Mouse (Mus musculus): Measurements from ENCODE around the gene Fam117a. TPM values are rescaled to one million over a fixed set of nuclear protein-coding genes. Genes with fewer than 3 reads are reported as not detected.

Fam117a gene
- polyA plus RNA-seq, 1 experiment from 2014 or later: 15.0 TPM

GRCm38 (mm10) chr11:95391743-95392142 lies 54.9 kb downstream of the Fam117a start:
- WGBS: 82% methylated on average over 5 of the region's 5 CpGs
- Histone ChIP-seq H3K9ac (replicated peaks; ENCODE audit: low read length) (no peak overlapping the region), H3K27ac (replicated peaks; ENCODE audit: low read depth, low read length) (0 out of 2 replicates have a peak overlapping the region, but pooled peaks have one; percentile 3), H3K27me3 (ENCODE audit: control insufficient read depth, insufficient read depth, low read length) (no peaks in the 10 kb centered on the region), H3K4me2 (ENCODE audit: low read depth, low read length) (no peak overlapping the region), H3K36me3 (replicated peaks; ENCODE audit: control insufficient read depth, insufficient read depth, low read depth, low read length) (peaks cover 13% of the 10 kb centered on the region), H3K4me3 (ENCODE audit: low read depth, low read length) (no peak overlapping the region), H3K4me1 (ENCODE audit: control insufficient read depth, insufficient read depth, low read length) (no peaks in the 10 kb centered on the region; the same call in 1 of the 2 replicates), H3K9me3 (replicated peaks; ENCODE audit: control insufficient read depth, low read length) (no peaks in the 10 kb centered on the region)
- DNase-seq (ENCODE audit: low spot score) (no peak), ATAC-seq (replicated peaks; ENCODE audit: insufficient number of reproducible peaks, low FRiP score, low TSS enrichment, low read depth) (no peak)

- Histone ChIP-seq H3K4me1 (ENCODE audit: control insufficient read depth, insufficient read depth, low read length) (no peaks in the 10 kb centered on the region; the same call in 1 of the 2 replicates), H3K4me3 (ENCODE audit: low read depth, low read length) (no peak overlapping the region), H3K9ac (replicated peaks; ENCODE audit: low read length) (no peak overlapping the region), H3K27ac (replicated peaks; ENCODE audit: low read depth, low read length) (peak overlapping the region; percentile 3; the same call in 1 of the 2 replicates), H3K27me3 (ENCODE audit: control insufficient read depth, insufficient read depth, low read length) (no peaks in the 10 kb centered on the region), H3K9me3 (replicated peaks; ENCODE audit: control insufficient read depth, low read length) (no peaks in the 10 kb centered on the region), H3K4me2 (ENCODE audit: low read depth, low read length) (no peak overlapping the region), H3K36me3 (replicated peaks; ENCODE audit: control insufficient read depth, insufficient read depth, low read depth, low read length) (peaks cover 13% of the 10 kb centered on the region)
- 61% methylated on average over 7 of the region's 7 CpGs for WGBS
- no peak for ATAC-seq (replicated peaks; ENCODE audit: insufficient number of reproducible peaks, low FRiP score, low TSS enrichment, low read depth)
- DNase-seq (ENCODE audit: low spot score): no peak
Measured at GRCm38 (mm10) chr11:95392223-95392667, 55.4 kb downstream of the Fam117a start.

GRCm38 (mm10) chr11:95392708-95393499 lies 56.1 kb downstream of the Fam117a start:
- Histone ChIP-seq H3K4me2 (ENCODE audit: low read depth, low read length) (no peak overlapping the region), H3K27ac (replicated peaks; ENCODE audit: low read depth, low read length) (0 out of 2 replicates have a peak overlapping the region, but pooled peaks have one; percentile 38), H3K36me3 (replicated peaks; ENCODE audit: control insufficient read depth, insufficient read depth, low read depth, low read length) (peaks cover 13% of the 10 kb centered on the region), H3K9me3 (replicated peaks; ENCODE audit: control insufficient read depth, low read length) (no peaks in the 10 kb centered on the region), H3K27me3 (ENCODE audit: control insufficient read depth, insufficient read depth, low read length) (no peaks in the 10 kb centered on the region), H3K9ac (replicated peaks; ENCODE audit: low read length) (no peak overlapping the region), H3K4me1 (ENCODE audit: control insufficient read depth, insufficient read depth, low read length) (no peaks in the 10 kb centered on the region; the same call in 1 of the 2 replicates), H3K4me3 (ENCODE audit: low read depth, low read length) (no peak overlapping the region)
- 69% methylated on average over 11 of the region's 11 CpGs for WGBS
- DNase-seq (ENCODE audit: low spot score): no peak
- ATAC-seq (replicated peaks; ENCODE audit: insufficient number of reproducible peaks, low FRiP score, low TSS enrichment, low read depth): no peak

- H3K27ac ChIP-seq (replicated peaks; ENCODE audit: low read depth, low read length): no peak overlapping the region
Measured at GRCm38 (mm10) chr11:95393500-95393816, 56.6 kb downstream of the Fam117a start.

GRCm38 (mm10) chr11:95394112-95394511 lies 57.3 kb downstream of the Fam117a start:
- ATAC-seq (replicated peaks; ENCODE audit: insufficient number of reproducible peaks, low FRiP score, low TSS enrichment, low read depth): no peak

More at GRCm38 (mm10) chr11:95393500-95393816, 56.6 kb downstream of the Fam117a start:
- H3K4me1 ChIP-seq (ENCODE audit: control insufficient read depth, insufficient read depth, low read length): no peaks in the 10 kb centered on the region; the same call in 1 of the 2 replicates
- no peak overlapping the region for H3K4me3 ChIP-seq (ENCODE audit: low read depth, low read length)
- DNase-seq (ENCODE audit: low spot score) (peak; percentile 54), ATAC-seq (replicated peaks; ENCODE audit: insufficient number of reproducible peaks, low FRiP score, low TSS enrichment, low read depth) (no peak)
- peaks cover 11% of the 10 kb centered on the region for H3K36me3 ChIP-seq (replicated peaks; ENCODE audit: control insufficient read depth, insufficient read depth, low read depth, low read length)
- no peak overlapping the region for H3K9ac ChIP-seq (replicated peaks; ENCODE audit: low read length)
- H3K9me3 ChIP-seq (replicated peaks; ENCODE audit: control insufficient read depth, low read length): no peaks in the 10 kb centered on the region
- WGBS: 27% methylated on average over 5 of the region's 5 CpGs
- H3K27me3 ChIP-seq (ENCODE audit: control insufficient read depth, insufficient read depth, low read length): no peaks in the 10 kb centered on the region
- H3K4me2 ChIP-seq (ENCODE audit: low read depth, low read length): no peak overlapping the region

GRCm38 (mm10) chr11:95396548-95396947 lies 59.7 kb downstream of the Fam117a start:
- no peak for DNase-seq (ENCODE audit: low spot score)
- Histone ChIP-seq H3K4me1 (ENCODE audit: control insufficient read depth, insufficient read depth, low read length) (no peaks in the 10 kb centered on the region; the same call in 1 of the 2 replicates), H3K27ac (replicated peaks; ENCODE audit: low read depth, low read length) (no peak overlapping the region), H3K36me3 (replicated peaks; ENCODE audit: control insufficient read depth, insufficient read depth, low read depth, low read length) (no peaks in the 10 kb centered on the region; the same call in 1 of the 2 replicates), H3K9me3 (replicated peaks; ENCODE audit: control insufficient read depth, low read length) (no peaks in the 10 kb centered on the region), H3K4me2 (ENCODE audit: low read depth, low read length) (no peak overlapping the region), H3K4me3 (ENCODE audit: low read depth, low read length) (no peak overlapping the region), H3K27me3 (ENCODE audit: control insufficient read depth, insufficient read depth, low read length) (no peaks in the 10 kb centered on the region), H3K9ac (replicated peaks; ENCODE audit: low read length) (no peak overlapping the region)
- no peak for ATAC-seq (replicated peaks; ENCODE audit: insufficient number of reproducible peaks, low FRiP score, low TSS enrichment, low read depth)
- WGBS: 58% methylated on average over 1 of the region's 1 CpGs

More at GRCm38 (mm10) chr11:95394112-95394511, 57.3 kb downstream of the Fam117a start:
- no peaks in the 10 kb centered on the region; the same call in 1 of the 2 replicates for H3K4me1 ChIP-seq (ENCODE audit: control insufficient read depth, insufficient read depth, low read length)
- H3K27me3 ChIP-seq (ENCODE audit: control insufficient read depth, insufficient read depth, low read length): no peaks in the 10 kb centered on the region
- H3K27ac ChIP-seq (replicated peaks; ENCODE audit: low read depth, low read length): no peak overlapping the region
- no peak overlapping the region for H3K4me3 ChIP-seq (ENCODE audit: low read depth, low read length)
- peaks cover 9% of the 10 kb centered on the region for H3K36me3 ChIP-seq (replicated peaks; ENCODE audit: control insufficient read depth, insufficient read depth, low read depth, low read length)
- 48% methylated on average over 5 of the region's 5 CpGs for WGBS
- H3K9me3 ChIP-seq (replicated peaks; ENCODE audit: control insufficient read depth, low read length): no peaks in the 10 kb centered on the region
- no peak for DNase-seq (ENCODE audit: low spot score)
- H3K9ac ChIP-seq (replicated peaks; ENCODE audit: low read length): no peak overlapping the region
- no peak overlapping the region for H3K4me2 ChIP-seq (ENCODE audit: low read depth, low read length)

GRCm38 (mm10) chr11:95397843-95398835 lies 61.3 kb downstream of the Fam117a start:
- peak; percentile 86 for DNase-seq (ENCODE audit: low spot score)
- 63% methylated on average over 14 of the region's 14 CpGs for WGBS
- Histone ChIP-seq H3K4me2 (ENCODE audit: low read depth, low read length) (no peak overlapping the region), H3K9ac (replicated peaks; ENCODE audit: low read length) (no peak overlapping the region), H3K9me3 (replicated peaks; ENCODE audit: control insufficient read depth, low read length) (no peaks in the 10 kb centered on the region), H3K4me3 (ENCODE audit: low read depth, low read length) (no peak overlapping the region), H3K27ac (replicated peaks; ENCODE audit: low read depth, low read length) (no peak overlapping the region), H3K36me3 (replicated peaks; ENCODE audit: control insufficient read depth, insufficient read depth, low read depth, low read length) (no peaks in the 10 kb centered on the region; the same call in 1 of the 2 replicates), H3K4me1 (ENCODE audit: control insufficient read depth, insufficient read depth, low read length) (no peaks in the 10 kb centered on the region), H3K27me3 (ENCODE audit: control insufficient read depth, insufficient read depth, low read length) (no peaks in the 10 kb centered on the region)
- ATAC-seq (replicated peaks; ENCODE audit: insufficient number of reproducible peaks, low FRiP score, low TSS enrichment, low read depth): no peak
